Mouse (Mus musculus) CD8-positive naive resting alpha-beta T cell, adult 2 months (primary cell): Measurements from ENCODE around the gene 1700021F05Rik.

Experiments used
- DNase-seq, 2 experiments: peaks; one replicate each; pipeline ENCODE4 v3.0.0; 2022; ENCODE audit warnings: low read depth in 2 of 2, low spot score in 2 of 2

1700021F05Rik gene

GRCm38 (mm10) chr10:43540442-43541152, at the start of gene 1700021F05Rik:
TSS of gene 1700021F05Rik (minus strand) at chr10:43540994.
- peak; percentile 90 to 92 for DNase-seq

GRCm38 (mm10) chr10:43588470-43589177, 47.8 kb upstream of the 1700021F05Rik start:
- no peak for DNase-seq

GRCm38 (mm10) chr10:43584538-43584937, 43.7 kb upstream of the 1700021F05Rik start:
- no peak for DNase-seq

- no peak for DNase-seq
Measured at GRCm38 (mm10) chr10:43581260-43581659, 40.5 kb upstream of the 1700021F05Rik start.

- DNase-seq: no peak
Measured at GRCm38 (mm10) chr10:43580649-43581078, 39.9 kb upstream of the 1700021F05Rik start.

- DNase-seq: no peak
Measured at GRCm38 (mm10) chr10:43579381-43580261, 38.8 kb upstream of the 1700021F05Rik start.

- peak in 1 of 2 experiments; percentile 1 for DNase-seq
Measured at GRCm38 (mm10) chr10:43578754-43579380, 38.1 kb upstream of the 1700021F05Rik start.

- no peak for DNase-seq
Measured at GRCm38 (mm10) chr10:43578366-43578753, 37.6 kb upstream of the 1700021F05Rik start.

- no peak for DNase-seq
Measured at GRCm38 (mm10) chr10:43577997-43578331, 37.2 kb upstream of the 1700021F05Rik start, which contains the start of gene Cd24a. TSS of gene Cd24a (plus strand) at chr10:43578284.

- DNase-seq: no peak
Measured at GRCm38 (mm10) chr10:43577299-43577996, 36.7 kb upstream of the 1700021F05Rik start.

GRCm38 (mm10) chr10:43574956-43575355, 34.2 kb upstream of the 1700021F05Rik start:
- peak; percentile 53 to 76 for DNase-seq

GRCm38 (mm10) chr10:43574352-43574751, 33.6 kb upstream of the 1700021F05Rik start:
- no peak for DNase-seq

- no peak for DNase-seq
Measured at GRCm38 (mm10) chr10:43561311-43561710, 20.5 kb upstream of the 1700021F05Rik start.

GRCm38 (mm10) chr10:43560765-43561164, 20.0 kb upstream of the 1700021F05Rik start:
- no peak for DNase-seq

- DNase-seq: no peak
Measured at GRCm38 (mm10) chr10:43559313-43559712, 18.5 kb upstream of the 1700021F05Rik start.

GRCm38 (mm10) chr10:43557630-43558165, 16.9 kb upstream of the 1700021F05Rik start:
- DNase-seq: no peak

GRCm38 (mm10) chr10:43551388-43551787, 10.6 kb upstream of the 1700021F05Rik start:
- DNase-seq: no peak

- DNase-seq: no peak
Measured at GRCm38 (mm10) chr10:43550923-43551322, 10.1 kb upstream of the 1700021F05Rik start.

- no peak for DNase-seq
Measured at GRCm38 (mm10) chr10:43549411-43549810, 8.6 kb upstream of the 1700021F05Rik start.

GRCm38 (mm10) chr10:43541153-43541544, 355 bp upstream of the 1700021F05Rik start:
- DNase-seq: no peak
